Mouse (Mus musculus): ENCODE results near the gene Gpsm3. TPM values are rescaled to one million over a fixed set of nuclear protein-coding genes. Genes with fewer than 3 reads are reported as not detected.

Gpsm3 gene
- polyA plus RNA-seq, 1 experiment from 2014 or later, result 5.3 TPM

GRCm38 (mm10) chr17:34585877-34586771 is 3.5 kb upstream of the Gpsm3 start:
- no peaks in the 10 kb centered on the region for H3K9me3 ChIP-seq (replicated peaks)
- peak overlapping the region; percentile 96 for H3K4me3 ChIP-seq
- peaks cover 71% of the 10 kb centered on the region for H3K4me1 ChIP-seq
- no peaks in the 10 kb centered on the region for H3K27me3 ChIP-seq (ENCODE audit: low read depth, poor library complexity, severe bottlenecking)
- no peaks in the 10 kb centered on the region for H3K36me3 ChIP-seq
- peak overlapping the region; percentile 98 for H3K27ac ChIP-seq (replicated peaks)
- 23% methylated on average over 32 of the region's 32 CpGs for WGBS
- DNase-seq (ENCODE audit: low spot score), result peak; percentile 76

- under 1% methylated on average over 38 of the region's 38 CpGs for WGBS
- no peaks in the 10 kb centered on the region for H3K36me3 ChIP-seq
- peaks cover 79% of the 10 kb centered on the region for H3K4me1 ChIP-seq
- H3K27ac ChIP-seq (replicated peaks), result peak overlapping the region; percentile 98
- peak; percentile 96 for DNase-seq (ENCODE audit: low spot score)
- H3K9me3 ChIP-seq (replicated peaks), result no peaks in the 10 kb centered on the region
- H3K27me3 ChIP-seq (ENCODE audit: low read depth, poor library complexity, severe bottlenecking), result no peaks in the 10 kb centered on the region
- H3K4me3 ChIP-seq, result peak overlapping the region; percentile 96
Measured at GRCm38 (mm10) chr17:34586796-34587422, 2.7 kb upstream of the Gpsm3 start.

GRCm38 (mm10) chr17:34587423-34587811 is 2.2 kb upstream of the Gpsm3 start:
- H3K27me3 ChIP-seq (ENCODE audit: low read depth, poor library complexity, severe bottlenecking), result no peaks in the 10 kb centered on the region
- H3K4me1 ChIP-seq, result peaks cover 80% of the 10 kb centered on the region
- peak overlapping the region; percentile 96 for H3K4me3 ChIP-seq
- H3K36me3 ChIP-seq, result no peaks in the 10 kb centered on the region
- H3K9me3 ChIP-seq (replicated peaks), result no peaks in the 10 kb centered on the region
- DNase-seq (ENCODE audit: low spot score), result peak; percentile 96
- 0% methylated on average over 50 of the region's 50 CpGs for WGBS
- H3K27ac ChIP-seq (replicated peaks), result peak overlapping the region; percentile 98

GRCm38 (mm10) chr17:34587814-34588213 is 1.8 kb upstream of the Gpsm3 start:
- no peak for DNase-seq (ENCODE audit: low spot score)
- no peaks in the 10 kb centered on the region for H3K36me3 ChIP-seq
- H3K27me3 ChIP-seq (ENCODE audit: low read depth, poor library complexity, severe bottlenecking), result no peaks in the 10 kb centered on the region
- H3K27ac ChIP-seq (replicated peaks), result peak overlapping the region; percentile 98
- 5% methylated on average over 19 of the region's 19 CpGs for WGBS
- no peaks in the 10 kb centered on the region for H3K9me3 ChIP-seq (replicated peaks)
- H3K4me3 ChIP-seq, result peak overlapping the region; percentile 96
- H3K4me1 ChIP-seq, result peaks cover 81% of the 10 kb centered on the region

- Histone ChIP-seq H3K4me3 (peak overlapping the region; percentile 96), H3K4me1 (peaks cover 91% of the 10 kb centered on the region), H3K9me3 (replicated peaks) (no peaks in the 10 kb centered on the region), H3K36me3 (peaks cover 2% of the 10 kb centered on the region; the same call in 1 of the 2 replicates), H3K27me3 (ENCODE audit: low read depth, poor library complexity, severe bottlenecking) (no peaks in the 10 kb centered on the region), H3K27ac (replicated peaks) (peak overlapping the region; percentile 100)
- 73% methylated on average over 3 of the region's 3 CpGs for WGBS
- no peak for DNase-seq (ENCODE audit: low spot score)
Measured at GRCm38 (mm10) chr17:34588767-34589166, 839 bp upstream of the Gpsm3 start.

GRCm38 (mm10) chr17:34589206-34589605 is 400 bp upstream of the Gpsm3 start:
- H3K36me3 ChIP-seq, result peaks cover 7% of the 10 kb centered on the region
- no peaks in the 10 kb centered on the region for H3K27me3 ChIP-seq (ENCODE audit: low read depth, poor library complexity, severe bottlenecking)
- WGBS, result 55% methylated on average over 7 of the region's 7 CpGs
- H3K27ac ChIP-seq (replicated peaks), result peak overlapping the region; percentile 100
- DNase-seq (ENCODE audit: low spot score), result no peak
- peak overlapping the region; percentile 96; the same call in 1 of the 2 replicates for H3K4me3 ChIP-seq
- no peaks in the 10 kb centered on the region for H3K9me3 ChIP-seq (replicated peaks)
- H3K4me1 ChIP-seq, result peaks cover 95% of the 10 kb centered on the region

- H3K9me3 ChIP-seq (replicated peaks), result no peaks in the 10 kb centered on the region
- H3K36me3 ChIP-seq, result peaks cover 18% of the 10 kb centered on the region
- no peaks in the 10 kb centered on the region for H3K27me3 ChIP-seq (ENCODE audit: low read depth, poor library complexity, severe bottlenecking)
- DNase-seq (ENCODE audit: low spot score), result no peak
- peak overlapping the region; percentile 100 for H3K27ac ChIP-seq (replicated peaks)
- 65% methylated on average over 15 of the region's 15 CpGs for WGBS
- H3K4me3 ChIP-seq, result peak overlapping the region; percentile 96
- H3K4me1 ChIP-seq, result peaks cover 98% of the 10 kb centered on the region
Measured at GRCm38 (mm10) chr17:34590154-34590987, 765 bp downstream of the Gpsm3 start.

- Histone ChIP-seq H3K36me3 (peaks cover 28% of the 10 kb centered on the region), H3K27ac (replicated peaks) (peak within 1 kb of the TSS; percentile 100), H3K4me1 (peaks cover 98% of the 10 kb centered on the region), H3K9me3 (replicated peaks) (no peaks in the 10 kb centered on the region), H3K27me3 (ENCODE audit: low read depth, poor library complexity, severe bottlenecking) (no peaks in the 10 kb centered on the region), H3K4me3 (peak within 1 kb of the TSS; percentile 96)
- DNase-seq (ENCODE audit: low spot score), result peak; percentile 74
- WGBS, result 3% methylated on average over 21 of the region's 21 CpGs
Measured at GRCm38 (mm10) chr17:34591029-34591993, 1.7 kb downstream of the Gpsm3 start, which contains the start of gene Pbx2. Pbx2 (plus strand) TSS chr17:34591266.

GRCm38 (mm10) chr17:34591994-34592375 is 2.4 kb downstream of the Gpsm3 start:
- Histone ChIP-seq H3K4me3 (peak overlapping the region; percentile 96), H3K27ac (replicated peaks) (peak overlapping the region; percentile 100), H3K36me3 (peaks cover 32% of the 10 kb centered on the region), H3K27me3 (ENCODE audit: low read depth, poor library complexity, severe bottlenecking) (no peaks in the 10 kb centered on the region), H3K9me3 (replicated peaks) (no peaks in the 10 kb centered on the region), H3K4me1 (peaks cover 98% of the 10 kb centered on the region)
- DNase-seq (ENCODE audit: low spot score), result peak; percentile 94
- WGBS, result 0% methylated on average over 32 of the region's 35 CpGs

- WGBS, result 3% methylated on average over 32 of the region's 32 CpGs
- Histone ChIP-seq H3K9me3 (replicated peaks) (no peaks in the 10 kb centered on the region), H3K27me3 (ENCODE audit: low read depth, poor library complexity, severe bottlenecking) (no peaks in the 10 kb centered on the region), H3K4me3 (peak overlapping the region; percentile 96), H3K36me3 (peaks cover 32% of the 10 kb centered on the region), H3K4me1 (peaks cover 95% of the 10 kb centered on the region), H3K27ac (replicated peaks) (peak overlapping the region; percentile 100)
- DNase-seq (ENCODE audit: low spot score), result peak; percentile 62
Measured at GRCm38 (mm10) chr17:34592581-34593549, 3.3 kb downstream of the Gpsm3 start.

Data from midbrain, embryonic 10.5 days (tissue).